Mouse (Mus musculus) layer of hippocampus, postnatal 25 days (tissue): ENCODE results near the gene Grm3. TPM values are rescaled to one million over a fixed set of nuclear protein-coding genes. Genes with fewer than 3 reads are reported as not detected.

ENCODE experiments used
- DNase-seq, 2 experiments: peaks; one replicate each; pipeline ENCODE4 v3.0.0; 2022; ENCODE audit warnings: mixed read lengths in 2 of 2, low spot score in 1 of 2; ENCODE audit errors: extremely low spot score in 1 of 2
- total RNA-seq, 2 experiments: library from RNA; stranded (reverse); gene quantifications; 2 replicates each; pipeline ENCODE4 v1.2.3; 2021

Grm3 gene
- total RNA-seq: 10 to 100 TPM; 64.9 to 72.2 TPM

DNA sequence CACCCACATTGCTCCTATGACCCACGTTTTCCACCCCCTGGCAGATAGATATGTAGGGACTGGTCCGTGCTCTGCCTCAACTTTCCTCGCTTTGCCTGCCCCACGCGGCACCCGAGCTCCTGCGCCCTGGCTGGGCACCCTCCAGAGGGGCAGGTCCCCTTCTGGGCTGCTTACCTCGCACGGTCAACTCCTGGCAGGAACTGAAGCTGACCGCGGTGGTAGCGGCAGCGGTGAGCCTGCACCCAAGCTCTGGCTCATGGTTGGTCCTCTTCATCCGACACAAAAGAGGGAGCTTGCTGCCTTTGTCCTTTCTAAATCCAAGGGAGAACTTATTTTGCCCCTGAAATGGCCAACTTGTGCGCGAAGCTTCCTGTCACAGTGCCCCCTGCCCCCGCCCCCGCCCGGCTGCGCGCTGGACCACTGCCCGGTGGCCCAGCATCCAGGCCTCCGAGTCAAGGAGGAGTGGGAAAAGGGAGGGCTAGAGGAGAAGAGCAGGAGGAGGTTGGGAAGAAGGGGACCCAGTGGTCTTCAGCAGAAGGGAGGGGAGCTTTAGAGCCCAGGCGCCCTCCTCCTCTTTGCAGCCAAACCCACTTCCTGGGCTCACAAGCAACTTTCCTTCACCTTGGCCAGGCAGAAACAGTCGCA lies at the start of gene Grm3:
Gene Grm3 (minus strand): TSS at position 215 of the 645 bp plus-strand sequence.
- peak in 1 of 2 experiments; percentile 46 for DNase-seq

DNA sequence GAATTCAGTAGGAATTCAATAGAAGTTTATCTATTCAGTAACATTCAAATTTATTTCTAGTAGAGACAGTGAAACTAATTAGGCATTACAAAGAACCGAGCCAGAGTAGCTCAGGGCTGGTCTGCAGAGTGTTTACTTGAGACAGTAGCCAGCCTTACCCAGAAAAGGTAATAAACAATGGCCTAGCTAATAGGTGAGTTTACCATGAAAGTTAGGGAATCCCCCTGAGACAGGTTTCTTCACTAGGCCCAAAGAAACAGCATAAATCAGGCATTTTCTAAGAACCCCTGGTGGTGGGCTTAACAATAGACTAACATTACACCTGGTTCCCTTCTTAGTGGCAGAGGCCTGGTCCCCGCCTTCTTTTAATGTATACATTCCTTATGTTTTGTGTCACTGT lies 30.8 kb upstream of the Grm3 start:
- no peak for DNase-seq

DNA sequence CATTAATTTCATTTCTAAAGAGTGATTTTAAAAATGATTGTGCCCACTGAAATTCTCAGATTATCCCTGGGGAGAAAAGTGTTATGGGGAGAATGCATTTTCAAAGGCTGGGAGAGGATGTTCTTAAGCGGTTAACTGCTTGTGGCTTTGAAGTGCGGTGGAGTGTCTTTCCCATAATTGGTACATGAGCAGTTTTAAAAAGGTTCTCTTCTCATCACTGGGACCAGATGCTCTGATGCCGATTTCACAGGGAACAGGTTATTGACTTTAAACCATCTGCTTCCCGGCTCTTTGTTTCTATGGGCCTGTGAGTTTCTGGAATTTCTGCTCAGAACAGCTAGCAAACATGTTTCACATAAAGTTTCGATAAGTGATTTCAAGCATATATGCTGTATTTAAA lies 23.2 kb upstream of the Grm3 start:
- DNase-seq: no peak

DNA sequence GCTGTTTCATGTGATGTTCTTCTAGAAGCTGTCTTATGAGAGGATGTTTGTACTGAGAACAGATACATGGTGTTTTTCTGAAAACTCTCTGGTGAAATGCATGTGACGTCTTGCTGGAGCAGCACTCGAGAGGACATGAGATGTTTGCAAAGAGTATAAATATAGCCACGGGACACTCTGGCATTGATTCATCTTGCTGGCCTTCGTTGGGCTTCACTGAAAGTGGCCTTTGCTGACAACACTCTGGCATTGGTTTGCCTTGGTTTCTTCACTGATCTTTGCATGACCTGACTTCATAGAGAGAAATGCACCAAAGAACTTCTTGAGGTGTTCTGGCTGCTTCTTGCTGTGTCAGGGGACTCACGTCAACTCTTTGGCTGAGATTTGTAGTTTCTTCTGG lies 19.1 kb upstream of the Grm3 start:
- no peak for DNase-seq

DNA sequence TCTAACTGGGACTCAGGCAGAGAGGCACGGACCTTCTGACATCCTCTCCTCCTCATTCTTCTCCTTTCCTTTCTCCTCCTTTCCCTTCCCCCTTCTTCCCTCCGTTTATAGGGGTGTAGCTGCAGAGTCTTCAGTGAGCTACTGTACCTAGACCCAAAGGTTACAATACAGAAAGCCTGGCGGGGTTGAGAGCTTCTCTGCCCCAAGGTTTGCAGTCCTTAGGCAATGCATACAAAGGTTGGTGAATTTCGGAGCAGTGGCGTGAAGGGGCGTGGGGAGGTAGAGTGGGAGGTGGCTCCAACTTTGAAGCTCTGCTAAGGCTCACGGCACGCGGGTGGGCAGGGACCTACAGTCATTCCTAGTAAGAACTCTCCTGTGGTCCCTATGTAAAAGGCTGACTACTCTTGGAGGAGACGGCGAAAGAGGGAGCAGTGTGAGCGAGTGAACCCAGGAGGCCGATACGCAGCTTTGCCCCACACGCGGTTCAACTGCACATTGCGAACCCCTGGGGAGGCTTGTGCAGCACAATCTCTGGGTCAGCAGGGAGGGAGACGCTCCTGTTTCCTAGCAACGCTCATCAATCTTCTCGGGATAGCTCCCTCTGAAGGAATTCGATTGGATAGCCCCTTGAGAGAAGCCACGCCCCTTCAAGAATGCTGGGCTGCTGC lies 765 bp upstream of the Grm3 start:
- peak; percentile 50 to 64 for DNase-seq

DNA sequence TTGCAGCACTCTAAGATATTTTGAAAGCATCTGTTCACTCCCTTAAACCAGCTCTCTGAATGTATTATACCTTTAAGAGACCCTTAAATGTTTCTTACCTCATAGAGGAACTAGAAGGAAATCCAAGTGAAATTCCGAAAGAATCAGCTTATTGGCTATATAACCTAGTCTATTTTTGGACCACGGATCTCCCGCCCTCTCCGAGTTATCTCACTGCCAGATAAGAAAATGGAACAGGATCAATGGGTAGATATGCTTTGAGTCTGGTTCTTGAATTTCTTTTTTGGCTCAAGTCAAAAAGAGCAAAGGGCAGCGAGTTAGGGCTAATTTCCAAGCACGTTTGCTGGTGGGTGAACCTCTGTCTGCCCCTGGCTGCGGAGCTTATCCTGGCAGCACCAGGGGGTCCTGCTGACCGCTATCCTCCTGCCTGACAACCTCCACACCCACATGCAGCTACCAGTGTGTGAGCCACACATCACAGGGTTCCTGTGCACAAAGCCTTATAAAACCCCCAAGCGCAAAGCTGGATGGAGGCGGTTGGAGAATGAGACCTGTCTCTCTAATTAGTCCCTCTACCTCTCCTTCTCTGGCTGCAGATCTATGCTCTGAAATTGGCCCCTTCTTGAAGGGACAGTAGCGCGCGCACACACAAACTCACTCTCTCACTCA lies 549 bp downstream of the Grm3 start:
- peak in 1 of 2 experiments; percentile 27 for DNase-seq

DNA sequence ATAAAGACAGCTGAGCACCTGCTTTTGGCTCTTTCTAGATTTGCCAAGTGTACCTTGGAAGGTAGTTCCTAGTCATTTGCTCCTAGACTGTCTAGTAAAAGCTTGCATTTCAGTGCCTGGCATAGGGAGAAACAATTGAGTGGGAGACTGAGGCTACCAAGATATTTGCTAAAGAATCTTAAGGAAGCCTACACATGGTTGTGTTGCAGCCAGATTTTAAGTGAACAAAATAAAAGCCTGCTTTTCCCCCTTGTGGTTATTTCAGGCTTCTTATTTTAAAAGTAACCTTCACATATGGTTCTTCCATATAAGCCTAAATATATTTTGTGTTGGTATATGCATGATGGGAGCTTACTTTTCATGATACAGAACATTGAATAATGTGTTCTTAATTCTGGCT lies 3.8 kb downstream of the Grm3 start:
- DNase-seq: no peak

DNA sequence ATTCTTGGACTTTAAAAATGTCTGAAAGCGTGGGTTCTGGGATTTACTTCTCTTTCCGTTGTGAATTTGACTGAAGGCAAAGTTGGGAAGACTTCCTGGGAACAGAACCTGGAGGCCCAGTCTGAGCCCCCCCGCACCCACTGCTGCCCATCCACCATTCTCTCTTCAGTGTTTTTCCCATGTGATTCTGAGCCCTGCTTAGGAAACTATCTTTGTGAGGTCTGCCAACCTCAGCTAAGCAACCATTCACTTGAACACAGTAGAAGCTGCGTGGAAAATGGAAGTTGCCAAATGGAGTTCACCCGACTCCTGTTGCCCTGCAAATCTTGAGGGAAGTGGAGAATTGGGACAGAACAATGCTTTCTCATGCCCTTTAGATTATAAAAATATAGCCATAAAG lies 8.7 kb downstream of the Grm3 start:
- DNase-seq: no peak

DNA sequence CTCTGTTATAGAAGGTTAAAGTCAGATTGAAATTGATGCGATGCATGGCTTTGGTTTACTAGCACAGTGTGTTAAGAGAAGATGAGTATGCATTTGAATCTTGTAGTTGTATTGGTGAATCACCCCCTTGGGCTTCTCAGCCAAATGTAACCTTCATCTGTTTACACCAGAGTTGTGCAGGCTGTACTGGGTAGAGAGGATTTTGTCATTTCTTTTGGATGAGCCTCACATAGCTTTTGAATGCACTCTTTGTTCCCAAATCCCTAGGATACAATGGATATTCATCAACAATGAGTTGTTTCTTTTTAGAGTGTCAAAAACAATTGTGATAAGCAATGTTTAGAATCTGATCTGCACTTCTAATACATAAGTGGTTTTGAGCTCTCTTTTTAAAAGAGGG lies 17.9 kb downstream of the Grm3 start:
- no peak for DNase-seq

DNA sequence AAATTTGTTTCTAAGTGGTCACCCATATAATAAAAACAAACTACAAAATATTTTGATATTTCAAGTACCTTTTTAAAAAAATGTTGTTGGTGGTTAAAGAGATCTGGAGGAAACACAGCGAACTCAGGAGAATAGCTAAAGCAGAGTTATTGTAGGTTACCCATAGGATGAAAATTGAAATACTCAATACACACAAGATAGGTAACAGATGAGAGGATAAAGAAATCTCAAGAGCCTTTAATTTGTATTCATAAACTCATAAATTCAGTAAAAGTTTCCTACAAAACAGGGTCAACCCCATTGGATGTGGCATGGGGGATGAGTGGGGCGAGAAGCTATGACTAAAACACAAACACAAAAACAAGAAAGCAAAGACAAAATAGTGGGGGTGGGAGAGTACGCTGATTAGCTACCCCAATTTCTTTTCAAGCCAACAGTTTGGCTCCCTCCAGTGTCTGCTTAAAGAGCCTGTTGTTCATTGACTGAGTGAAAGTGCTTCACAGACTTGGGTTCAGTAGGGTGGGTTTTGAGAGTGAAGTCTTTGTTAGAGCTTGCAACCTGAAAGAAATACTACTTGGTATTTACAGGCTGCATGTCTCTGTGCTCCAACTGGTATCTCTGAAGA lies 21.5 kb downstream of the Grm3 start:
- DNase-seq: peak in 1 of 2 experiments; percentile 8

DNA sequence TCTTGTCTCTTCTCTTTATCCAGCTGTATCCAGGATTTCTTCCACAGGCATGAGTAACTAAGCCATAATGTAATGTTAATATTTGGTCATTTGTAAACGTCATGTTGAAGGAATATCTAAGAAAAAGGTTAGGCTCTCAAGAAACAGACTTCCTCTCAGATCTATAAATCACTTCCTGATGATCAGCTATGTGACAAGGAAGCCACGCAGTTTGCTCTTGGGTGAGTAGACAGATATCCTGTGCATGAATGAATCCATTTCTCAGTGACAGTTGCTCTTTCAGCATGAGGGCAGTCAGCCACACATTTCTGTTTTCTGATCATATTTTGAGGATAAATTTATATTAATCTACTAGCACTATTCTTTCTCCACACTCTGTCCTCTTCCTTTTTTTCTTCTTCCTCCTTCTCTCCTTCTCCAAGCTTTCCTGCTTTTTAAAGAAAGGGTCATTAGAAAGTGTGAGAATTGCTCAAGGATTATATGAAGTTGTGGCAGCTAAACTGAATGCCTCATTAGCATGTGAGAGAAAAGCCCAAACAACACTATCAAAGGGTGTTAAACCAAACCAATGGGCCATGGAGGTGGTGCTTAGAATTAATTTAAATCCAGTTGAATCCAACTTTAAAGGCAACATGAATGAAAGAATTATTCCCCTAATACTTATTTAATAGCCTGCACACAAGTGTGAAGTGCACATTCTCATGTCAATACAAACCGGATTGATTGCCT lies 22.1 kb downstream of the Grm3 start:
- no peak for DNase-seq

DNA sequence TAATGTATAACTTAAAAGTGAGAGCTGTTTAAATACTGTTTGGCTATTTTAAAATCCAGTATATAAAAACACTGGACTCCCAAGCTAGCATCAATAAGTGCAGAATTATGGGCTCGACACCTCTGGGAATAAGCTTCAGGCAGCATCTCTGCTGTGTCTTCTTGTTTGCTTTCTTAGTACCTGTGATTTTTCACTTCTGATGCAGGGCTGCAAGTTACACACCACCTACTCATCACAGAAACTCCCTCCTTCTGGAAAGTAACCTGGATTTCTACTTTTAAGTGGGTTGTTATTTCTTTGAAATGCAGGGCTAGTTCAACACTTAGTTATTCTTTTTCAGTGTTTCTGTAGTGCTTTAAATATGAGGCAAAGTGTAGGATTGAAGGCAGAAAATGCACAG lies 32.6 kb downstream of the Grm3 start:
- no peak for DNase-seq

DNA sequence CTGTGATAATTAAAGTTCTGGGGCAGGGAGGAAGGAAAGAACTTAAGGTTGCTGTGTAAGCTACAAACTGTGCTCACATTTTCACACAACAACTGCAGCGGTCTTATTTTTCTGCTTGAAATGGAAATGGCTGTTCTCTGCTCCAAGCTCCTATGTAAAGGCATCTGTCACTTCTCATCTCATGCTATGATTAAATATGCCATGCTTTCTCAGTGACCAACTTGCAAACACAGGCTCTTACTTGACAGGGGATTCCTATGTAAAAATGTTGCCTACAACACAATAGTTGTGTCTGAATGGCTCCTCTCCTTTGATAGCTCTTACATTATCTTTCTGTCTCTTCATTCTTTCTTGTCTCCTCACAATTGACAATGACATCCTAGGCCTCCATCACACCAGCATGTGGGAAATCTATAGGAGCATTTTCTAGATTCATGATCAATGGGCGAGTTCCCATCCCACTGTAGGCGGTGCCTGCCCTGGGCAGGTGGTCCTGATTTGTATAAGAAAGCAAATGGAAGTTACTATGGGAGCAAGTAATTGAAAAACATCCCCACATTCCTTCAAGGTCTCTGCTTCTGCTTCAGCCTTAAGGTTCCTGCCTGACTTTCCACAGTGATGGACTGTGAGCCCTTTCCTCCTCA lies 34.2 kb downstream of the Grm3 start:
- no peak for DNase-seq

DNA sequence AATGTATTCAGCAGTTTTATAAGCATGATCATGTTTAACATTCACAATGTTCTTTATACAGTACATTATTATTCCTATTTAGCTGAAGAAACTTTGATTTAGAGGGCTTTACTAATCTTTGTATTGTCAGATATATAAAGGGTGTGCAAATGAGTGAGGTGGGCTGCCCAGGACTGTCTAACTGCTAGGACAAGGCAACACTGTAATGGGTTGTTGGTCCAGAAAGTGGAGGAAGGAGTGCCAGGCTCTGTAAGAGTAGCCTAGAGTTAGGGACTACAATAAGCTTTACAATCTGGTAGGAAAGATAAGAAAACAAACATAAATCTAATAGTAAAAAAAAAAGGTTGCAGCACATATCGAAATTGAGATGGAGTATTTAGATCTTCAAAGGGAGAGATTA lies 34.8 kb downstream of the Grm3 start:
- no peak for DNase-seq

DNA sequence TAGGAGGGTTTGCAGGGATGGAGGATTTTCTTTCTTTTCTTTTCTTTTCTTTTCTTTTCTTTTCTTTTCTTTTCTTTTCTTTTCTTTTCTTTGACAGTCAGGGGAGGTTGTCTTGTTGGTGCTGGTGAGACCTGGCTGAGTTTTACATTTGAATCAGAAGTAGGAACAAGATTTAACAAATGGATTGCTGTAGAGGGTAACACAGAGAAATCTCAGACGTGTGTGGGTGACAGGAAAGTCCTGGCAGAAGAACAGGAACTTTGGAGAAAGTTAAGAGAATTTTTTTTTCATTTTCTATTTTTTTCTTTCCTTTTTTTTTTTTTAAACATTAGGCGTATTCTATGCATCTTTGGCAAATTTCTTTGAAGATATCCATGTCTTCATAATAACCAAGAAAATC lies 41.8 kb downstream of the Grm3 start:
- no peak for DNase-seq

DNA sequence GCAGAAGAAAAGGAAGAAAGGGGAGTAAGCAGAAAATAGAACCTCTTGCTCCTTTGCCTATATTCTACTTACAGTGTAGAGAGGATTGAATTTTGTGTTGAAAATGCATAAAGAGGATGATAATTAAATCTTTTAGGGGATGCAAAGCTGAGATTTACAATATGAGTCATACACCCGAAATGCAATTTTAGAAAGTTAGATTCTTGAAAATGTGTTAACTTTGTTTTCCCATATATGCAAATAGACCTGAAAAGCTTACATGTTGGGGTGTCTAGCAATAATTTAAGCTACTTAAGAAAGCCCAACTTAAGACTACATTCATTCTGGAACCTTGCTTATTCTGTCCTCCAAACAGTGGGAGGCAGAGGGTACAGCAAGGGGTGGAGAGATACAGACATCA lies 56.0 kb downstream of the Grm3 start:
- no peak for DNase-seq

DNA sequence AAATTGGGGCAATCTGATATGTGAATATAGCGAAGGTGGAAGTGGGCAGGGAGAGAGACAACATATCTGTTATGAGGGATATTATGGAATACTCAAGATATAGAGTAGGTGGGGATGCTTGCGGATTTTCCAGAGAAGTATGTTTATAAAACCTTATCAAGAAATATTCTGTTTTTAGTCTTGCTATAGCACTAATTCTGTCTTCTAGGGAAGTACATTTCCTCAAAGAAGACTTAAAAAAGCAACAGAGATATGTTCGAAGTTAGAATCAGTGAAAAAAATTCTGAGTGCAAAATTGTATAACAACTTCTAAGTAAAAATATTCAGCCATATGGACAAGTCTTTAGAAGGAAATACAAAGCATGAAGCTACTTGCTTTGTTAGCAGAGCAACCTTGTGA lies 61.6 kb downstream of the Grm3 start:
- no peak for DNase-seq

DNA sequence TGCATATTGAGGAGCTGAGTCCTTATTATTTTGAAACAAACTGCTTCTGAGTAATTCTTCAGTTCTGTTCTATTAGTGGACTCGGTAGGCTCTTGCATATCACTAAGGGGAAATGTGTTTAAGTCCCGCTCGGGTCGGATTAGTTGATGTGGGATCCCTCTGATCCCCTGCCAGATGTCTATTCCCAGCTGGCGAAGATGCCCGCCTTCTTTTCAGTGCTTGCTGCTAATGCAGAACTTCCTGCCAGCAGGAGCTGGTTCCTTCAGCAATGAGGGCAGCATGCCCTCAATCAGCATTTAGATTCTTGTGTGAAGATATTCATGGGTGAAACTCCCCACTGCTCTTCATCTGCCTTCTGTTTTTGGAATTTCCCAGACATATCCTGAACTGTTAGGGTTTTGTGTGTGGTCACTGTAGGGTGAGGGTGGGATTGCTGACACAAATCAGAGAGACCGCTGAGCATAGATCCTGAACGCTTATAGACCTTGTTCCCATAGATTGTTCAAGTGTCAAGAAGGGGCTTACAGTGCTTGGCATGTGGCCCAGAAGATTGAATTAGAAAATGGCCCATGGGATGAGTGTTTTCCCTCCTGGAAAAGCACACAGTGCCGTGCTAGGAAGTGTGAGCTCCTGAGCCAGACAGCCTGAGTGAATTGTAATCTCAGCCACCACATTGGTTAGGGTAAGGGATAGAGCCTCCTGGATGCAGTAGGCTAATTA lies 62.9 kb downstream of the Grm3 start:
- peak; percentile 28 to 33 for DNase-seq

DNA sequence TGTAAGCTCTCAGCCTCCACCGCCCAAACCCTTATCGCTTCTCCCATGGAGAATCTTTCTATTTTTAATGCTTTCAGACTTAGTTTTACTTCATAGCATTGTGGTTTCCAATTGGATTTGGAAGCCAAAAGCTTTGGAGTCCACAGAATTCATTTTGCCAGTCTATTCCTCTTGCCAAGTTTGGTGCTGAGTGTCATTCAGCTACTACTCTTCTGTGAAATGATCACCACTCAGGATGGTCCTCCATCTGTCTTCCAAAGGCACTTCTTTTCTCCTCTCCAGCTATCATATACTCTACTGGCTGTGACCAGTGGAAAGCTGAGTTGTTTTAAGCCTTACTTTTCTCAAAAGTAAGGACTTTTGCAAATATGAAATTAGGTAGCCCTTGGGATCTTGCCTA lies 86.4 kb downstream of the Grm3 start:
- DNase-seq: no peak

DNA sequence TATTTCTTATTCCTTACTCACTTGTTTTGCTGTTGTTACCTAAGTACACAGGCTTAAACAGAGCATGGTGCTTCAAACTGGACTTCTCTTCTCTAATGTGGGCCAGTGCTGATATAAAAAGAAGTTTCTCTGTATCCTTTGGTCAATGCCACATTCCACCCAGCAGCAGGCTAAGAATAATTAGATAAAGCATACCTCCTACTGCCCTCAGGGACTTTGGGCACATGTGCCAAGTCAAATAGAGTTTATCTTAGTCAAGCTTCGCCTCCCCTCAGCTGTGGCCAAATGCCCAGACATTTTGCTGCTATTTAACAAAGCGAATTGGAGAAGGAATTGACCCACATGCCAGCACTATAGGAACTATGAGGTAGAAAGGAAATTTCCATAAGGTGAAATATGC lies 97.8 kb downstream of the Grm3 start:
- DNase-seq: no peak
